Mouse (Mus musculus) C2C12 (cell line): ENCODE results near the gene Rln1. TPM values are rescaled to one million over a fixed set of nuclear protein-coding genes. Genes with fewer than 3 reads are reported as not detected.
A peak's percentile ranks its signal among the peaks of the same experiment; 100 is the strongest.

ENCODE experiments used
- H3K27me3 ChIP-seq: one replicate; pipeline ENCODE4 v1.6.1; 2011; ENCODE audit not compliant: control insufficient read depth, insufficient read depth, insufficient read length
- H3K36me3 ChIP-seq: one replicate; pipeline ENCODE4 v1.6.1; 2011; ENCODE audit not compliant: control insufficient read depth, insufficient read depth
- H3K4me3 ChIP-seq: one replicate; pipeline ENCODE4 v1.5.1; 2011; ENCODE audit warnings: mild to moderate bottlenecking, control low read depth; ENCODE audit not compliant: poor library complexity, insufficient read depth, severe bottlenecking
- H3K79me2 ChIP-seq: one replicate; pipeline ENCODE4 v1.6.1; 2011; ENCODE audit not compliant: control insufficient read depth, insufficient read depth
- H3K79me3 ChIP-seq: one replicate; pipeline ENCODE4 v1.6.1; 2011; ENCODE audit warnings: low read depth, control low read depth
- H3ac ChIP-seq: one replicate; pipeline ENCODE3; 2011; ENCODE audit warnings: low read depth; ENCODE audit not compliant: control insufficient read depth, insufficient read length
- CEBPB ChIP-seq: IDR thresholded peaks from one replicate; pipeline ENCODE4 v1.6.1; 2011; ENCODE audit warnings: low read depth, mild to moderate bottlenecking, control low read depth, moderate library complexity
- CTCF ChIP-seq: IDR thresholded peaks from one replicate; pipeline ENCODE4 v1.5.1; 2011; ENCODE audit not compliant: control insufficient read depth, insufficient read depth, insufficient read length
- FOSL1 ChIP-seq: IDR thresholded peaks from one replicate; pipeline ENCODE4 v1.8.0; 2011; ENCODE audit warnings: mild to moderate bottlenecking, low read length; ENCODE audit not compliant: poor library complexity, insufficient read depth, severe bottlenecking
- MAX ChIP-seq: IDR thresholded peaks from one replicate; pipeline ENCODE4 v1.6.1; 2011; ENCODE audit warnings: mild to moderate bottlenecking, control low read depth
- MYOD1 ChIP-seq: IDR thresholded peaks from one replicate; pipeline ENCODE4 v1.6.1; 2011; ENCODE audit warnings: low read depth; ENCODE audit not compliant: control insufficient read depth, insufficient read length
- MYOG ChIP-seq: IDR thresholded peaks from one replicate; pipeline ENCODE4 v1.6.1; 2011; ENCODE audit not compliant: control insufficient read depth, insufficient read length; ENCODE audit errors: extremely low read depth
- USF1 ChIP-seq: IDR thresholded peaks from one replicate; pipeline ENCODE4 v1.6.1; 2011; ENCODE audit warnings: low read depth, mild to moderate bottlenecking, control low read depth, moderate library complexity
- polyA plus RNA-seq: library from polyadenylated mRNA; unstranded; fragments of >200 nt; fragmentation: generic; extraction: Trizol; gene quantifications from one replicate; pipeline ENCODE4 v1.2.1, GENCODE M21; 2012; ENCODE audit warnings: missing spikeins

Gene Rln1
- polyA plus RNA-seq, 1 experiment: 0.05 TPM

- Histone ChIP-seq H3ac (no peak overlapping the region), H3K36me3 (no peaks in the 10 kb centered on the region), H3K79me2 (no peaks in the 10 kb centered on the region), H3K27me3 (no peaks in the 10 kb centered on the region), H3K4me3 (peak overlapping the region; percentile 43), H3K79me3 (no peaks in the 10 kb centered on the region)
- TF ChIP-seq FOSL1 (no peak), MYOD1 (no peak), USF1 (no peak), MAX (no peak), CEBPB (no peak), MYOG (no peak), CTCF (no peak)
These were observed 27.9 kb upstream of the Rln1 start for GRCm38 (mm10) chr19:29362173-29362930.

- H3K79me2 ChIP-seq: no peaks in the 10 kb centered on the region
- H3K4me3 ChIP-seq: peak overlapping the region; percentile 43
- peak overlapping the region; percentile 91 for H3ac ChIP-seq
- no peaks in the 10 kb centered on the region for H3K36me3 ChIP-seq
- H3K79me3 ChIP-seq: no peaks in the 10 kb centered on the region
- H3K27me3 ChIP-seq: no peaks in the 10 kb centered on the region
- TF ChIP-seq MYOD1 (no peak), MAX (no peak), CTCF (no peak), USF1 (no peak), FOSL1 (no peak)
These were observed 27.1 kb upstream of the Rln1 start for GRCm38 (mm10) chr19:29361468-29362130.

- Histone ChIP-seq H3K36me3 (no peaks in the 10 kb centered on the region), H3K79me3 (no peaks in the 10 kb centered on the region), H3ac (no peak overlapping the region), H3K27me3 (no peaks in the 10 kb centered on the region), H3K4me3 (no peak overlapping the region), H3K79me2 (no peaks in the 10 kb centered on the region)
- TF ChIP-seq FOSL1 (no peak), CTCF (no peak), MYOD1 (no peak), MYOG (no peak), MAX (no peak), USF1 (no peak), CEBPB (no peak)
These were observed 25.8 kb upstream of the Rln1 start for GRCm38 (mm10) chr19:29360251-29360650.

DNA sequence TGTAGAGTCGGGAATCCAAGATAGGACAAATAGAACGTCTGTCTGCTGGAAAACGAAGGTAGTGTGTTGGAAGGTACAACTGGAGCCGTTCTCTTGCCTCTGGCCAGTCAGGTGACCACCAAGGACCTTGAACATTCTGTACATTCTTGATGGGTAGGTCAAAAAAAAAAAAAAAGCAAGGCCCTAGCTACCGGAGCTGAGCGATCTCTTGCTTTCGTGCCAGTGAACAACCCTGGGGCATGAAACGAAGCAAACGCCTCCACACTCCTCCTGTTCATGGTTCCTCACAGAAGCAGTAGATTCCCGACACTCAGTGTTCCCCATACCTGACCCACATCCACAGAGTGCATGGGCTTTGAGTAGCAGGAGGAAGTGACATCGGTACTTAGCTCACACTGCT lies 21.8 kb upstream of the Rln1 start:
- Histone ChIP-seq H3K36me3 (no peaks in the 10 kb centered on the region), H3ac (no peak overlapping the region)
- TF ChIP-seq MYOG: no peak
- no peak for TF ChIP-seq USF1

DNA sequence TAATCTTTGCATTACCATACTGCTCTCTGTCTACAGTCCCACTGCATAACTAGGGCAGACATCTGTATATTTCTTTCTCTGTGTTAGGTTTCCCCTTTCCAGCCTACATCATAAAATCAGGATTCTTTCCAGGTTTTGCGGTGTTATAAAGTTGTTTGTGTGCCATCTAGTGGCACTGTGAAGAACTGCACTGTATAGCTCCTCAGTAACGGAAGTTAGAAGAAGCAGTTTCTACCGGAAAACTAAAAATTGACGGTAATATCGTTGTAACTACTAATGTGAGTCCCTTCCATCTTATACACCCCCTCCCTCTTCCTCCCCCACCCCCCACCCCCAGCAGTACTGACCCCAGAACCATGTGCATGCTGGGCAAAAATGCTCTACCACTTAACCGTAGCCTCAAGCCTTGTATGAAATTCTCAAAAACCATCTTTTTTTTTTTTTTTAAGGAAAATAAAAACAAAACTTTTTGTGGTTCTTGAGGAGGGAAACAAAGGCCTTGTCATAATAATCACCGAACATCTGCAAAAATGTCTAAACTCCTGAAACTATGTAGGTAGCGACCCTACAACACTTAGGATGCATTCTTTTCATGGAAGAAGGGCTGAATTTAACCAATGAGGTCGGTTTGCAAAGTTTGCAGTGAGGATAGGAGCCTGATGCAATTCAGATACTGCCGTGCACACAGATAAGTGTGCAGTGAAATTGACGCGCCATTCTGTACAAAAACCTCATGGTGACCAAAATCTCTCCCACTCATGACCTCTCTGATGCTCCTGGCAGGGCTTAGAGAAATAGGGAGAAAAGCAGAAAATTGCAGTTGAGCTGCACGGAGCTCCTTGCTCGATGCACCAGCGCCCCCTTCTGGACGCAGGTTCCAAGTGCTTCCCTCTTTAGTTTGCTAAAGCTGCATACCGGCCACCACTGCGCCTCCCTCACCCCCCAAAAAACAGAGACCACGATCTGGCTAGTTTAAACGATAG lies 20.7 kb upstream of the Rln1 start:
- Histone ChIP-seq H3K79me3 (no peaks in the 10 kb centered on the region), H3K36me3 (no peaks in the 10 kb centered on the region), H3ac (no peak overlapping the region), H3K4me3 (no peak overlapping the region), H3K79me2 (no peaks in the 10 kb centered on the region), H3K27me3 (no peaks in the 10 kb centered on the region)
- TF ChIP-seq CTCF (peak; percentile 82), MYOD1 (no peak)

More for the DNA sequence above, 21.8 kb upstream of the Rln1 start:
- H3K27me3 ChIP-seq: no peaks in the 10 kb centered on the region
- no peaks in the 10 kb centered on the region for H3K79me2 ChIP-seq
- H3K4me3 ChIP-seq: no peak overlapping the region
- H3K79me3 ChIP-seq: no peaks in the 10 kb centered on the region
